In genomic region chr11:79530333-79530761, GRCm38 (mm10) we compare ENCODE assay signal across 8 mouse cellular contexts. TPM values are rescaled to one million over a fixed set of nuclear protein-coding genes. Genes with fewer than 3 reads are reported as not detected.
DNase-seq lines count a peak whose midpoint lies in the region; ATAC-seq and TF ChIP-seq lines count a peak whose summit lies in the region.

Evi2 (minus strand) TSS chr11:79530589.
Evi2a (minus strand) TSS chr11:79530609.

- no peak for ATAC-seq in cerebellum, adult (ENCODE audit: insufficient number of reproducible peaks, low FRiP score, low TSS enrichment)

- 69% methylated on average over 7 of the region's 7 CpGs for WGBS in lung, adult 2 months

- TF ChIP-seq POLR2A in lung, adult 2 months (IDR thresholded peaks at IDR 0.05; ENCODE audit: borderline replicate concordance, extremely low read depth, low read depth, low read length) = no peak

- peaks cover 5% of the 10 kb centered on the region; the same call in 1 of the 2 replicates for H3K4me1 ChIP-seq in lung, adult 2 months (ENCODE audit: control insufficient read depth, insufficient read depth, low read length)

- peak within 1 kb of the TSS; percentile 24 for H3K4me3 ChIP-seq in lung, adult 2 months (replicated peaks; ENCODE audit: extremely low read depth, low read depth, low read length)

- no peak for TF ChIP-seq CTCF in lung, adult 2 months (IDR thresholded peaks at IDR 0.05; ENCODE audit: insufficient read depth, low read length)

- peak; percentile 8 for DNase-seq in spleen, adult 12 weeks (ENCODE audit: low spot score)
- DNase-seq in spleen, postnatal 14 days (ENCODE audit: low spot score in 2 of 2) = no peak
- DNase-seq in gastrocnemius, postnatal 25 days = peak; percentile 34
- DNase-seq in lung, adult 2 months = no peak
- DNase-seq in thymus, postnatal 25 days = peak; percentile 38
- DNase-seq in embryo, embryonic 10 days (ENCODE audit: low spot score) = no peak
- no peak for DNase-seq in cerebellum, postnatal 4 days (ENCODE audit: low spot score in 2 of 2)

RNA-seq across cellular contexts. Expression of gene Evi2, which starts in this region (rescaled TPM):
- total RNA-seq in gastrocnemius, postnatal 25 days (2021) = under 1 TPM in 1 of 2 experiments, not detected in 1; 0.13 TPM
- 1.1 and 1.2 TPM in 2 replicates for polyA plus RNA-seq in lung, adult 2 months (2012; rRNA removed)

RNA-seq across cellular contexts. Expression of gene Evi2a, which starts in this region (rescaled TPM):
- 1 to 10 TPM; 3.0 to 3.8 TPM for total RNA-seq in gastrocnemius, postnatal 25 days (2021)
- polyA plus RNA-seq in lung, adult 2 months (2012; rRNA removed) = 7.7 and 14.0 TPM in 2 replicates

Comparison
In these comparisons a context has a peak if more than half of its experiments do, and no peak if none do; other contexts are left out.
1. DNase-seq: peak in spleen, adult 12 weeks (single experiment), gastrocnemius, postnatal 25 days (single experiment) and thymus, postnatal 25 days (single experiment); none in spleen, postnatal 14 days (0 of 2), lung, adult 2 months (single experiment), embryo, embryonic 10 days (single experiment) and cerebellum, postnatal 4 days (0 of 2).